Mouse (Mus musculus) neural tube, embryonic 15.5 days (tissue): Measurements from ENCODE around the gene S100a8. TPM values are rescaled to one million over a fixed set of nuclear protein-coding genes. Genes with fewer than 3 reads are reported as not detected.

Experiments used
- ATAC-seq: fragments of 200-750 bp; cut with Nextera tagmentation; 2 replicates; pipeline ENCODE4 v1.8.0; 2017; ENCODE audit warnings: mild to moderate bottlenecking, moderate TSS enrichment, moderate library complexity; ENCODE audit not compliant: low FRiP score
- H3K27ac ChIP-seq: fragments of 300-500 bp; sonication (generic); replicated peaks from 2 replicates; pipeline ENCODE4 v1.5.1; 2015; ENCODE audit warnings: mild to moderate bottlenecking, inconsistent platforms
- H3K27me3 ChIP-seq: fragments of 300-500 bp; sonication (generic); replicated peaks from 2 replicates; pipeline ENCODE4 v1.6.1; 2015; ENCODE audit warnings: inconsistent platforms
- H3K36me3 ChIP-seq: fragments of 300-500 bp; sonication (generic); 2 replicates; pipeline ENCODE4 v1.6.1; 2015; ENCODE audit warnings: inconsistent platforms
- H3K4me1 ChIP-seq: fragments of 300-500 bp; sonication (generic); 2 replicates; pipeline ENCODE4 v1.6.1; 2015; ENCODE audit warnings: inconsistent platforms
- H3K4me2 ChIP-seq: fragments of 300-500 bp; sonication (generic); 2 replicates; pipeline ENCODE4 v1.6.1; 2015; ENCODE audit warnings: inconsistent platforms, mild to moderate bottlenecking, moderate library complexity
- H3K4me3 ChIP-seq: fragments of 300-500 bp; sonication (generic); replicated peaks from 2 replicates; pipeline ENCODE4 v1.5.1; 2015; ENCODE audit warnings: mild to moderate bottlenecking, inconsistent platforms
- H3K9ac ChIP-seq: fragments of 300-500 bp; sonication (generic); replicated peaks from 2 replicates; pipeline ENCODE4 v1.6.1; 2015; ENCODE audit warnings: mild to moderate bottlenecking, inconsistent platforms
- H3K9me3 ChIP-seq: fragments of 300-500 bp; sonication (generic); replicated peaks from 2 replicates; pipeline ENCODE4 v1.6.1; 2016; ENCODE audit warnings: inconsistent platforms
- WGBS: fragments of 180-500 bp; shearing (Covaris S2); methylation state at CpG from one replicate; pipeline ENCODE4 v1.1.7; 2015; ENCODE audit warnings: mixed read lengths; 5-methylcytosine and 5-hydroxymethylcytosine counted together
- polyA plus RNA-seq: library from polyadenylated mRNA; unstranded; fragments of >200 nt; fragmentation: Nextera tagmentation; extraction: Ambion mirVana; gene quantifications from 2 replicates; pipeline ENCODE4 v1.2.1, GENCODE M21; 2015

Gene S100a8
- polyA plus RNA-seq, 1 experiment from 2014 or later: 9.2 TPM

DNA sequence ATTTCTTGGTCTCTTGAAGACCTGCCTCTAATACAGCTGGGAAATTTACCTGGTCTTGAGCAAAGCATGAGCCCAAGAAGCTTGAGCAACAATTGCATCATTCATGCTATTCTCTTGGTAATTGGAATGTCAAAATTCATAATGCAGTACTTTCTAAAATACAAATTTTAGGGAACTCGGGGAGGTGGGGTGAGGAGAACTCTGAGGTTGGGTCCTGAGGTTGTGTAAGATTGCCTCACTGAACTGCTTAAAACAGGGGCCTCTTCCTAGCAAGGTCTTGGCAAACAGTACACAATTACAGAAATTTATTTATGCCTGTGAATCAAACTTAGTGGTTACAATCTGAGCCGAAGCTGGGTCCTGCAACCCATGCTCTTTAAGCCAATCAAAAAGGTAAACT is 18.1 kb downstream of the S100a8 start:
- Histone ChIP-seq H3K9me3 (no peaks in the 10 kb centered on the region), H3K27me3 (no peaks in the 10 kb centered on the region), H3K27ac (no peak overlapping the region), H3K4me3 (no peak overlapping the region), H3K36me3 (no peaks in the 10 kb centered on the region), H3K9ac (no peak overlapping the region), H3K4me1 (no peaks in the 10 kb centered on the region), H3K4me2 (no peak overlapping the region)
- WGBS: 90% methylated on average over 2 of the region's 2 CpGs
- no peak for ATAC-seq

DNA sequence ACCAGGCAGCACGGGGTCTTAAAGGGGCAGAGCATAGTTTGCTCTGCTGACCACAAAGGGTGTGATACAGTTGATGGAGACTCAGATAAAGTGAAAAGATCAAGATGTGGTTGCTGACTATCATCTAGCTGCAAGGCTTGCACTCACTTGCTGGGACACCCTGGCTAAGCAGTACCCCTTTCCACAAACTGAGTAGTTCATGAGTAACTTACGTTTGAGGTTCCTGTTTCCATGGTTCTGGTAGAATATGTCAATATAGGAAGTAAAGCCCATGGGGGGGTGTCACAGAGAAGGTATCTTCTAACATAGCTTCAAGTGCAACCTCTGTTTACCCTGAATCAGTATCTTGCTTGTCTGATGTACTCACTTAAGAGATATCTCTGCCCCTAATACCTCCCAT is 24.7 kb downstream of the S100a8 start:
- Histone ChIP-seq H3K36me3 (no peaks in the 10 kb centered on the region), H3K27me3 (no peaks in the 10 kb centered on the region), H3K27ac (no peak overlapping the region), H3K4me1 (no peaks in the 10 kb centered on the region), H3K4me3 (no peak overlapping the region), H3K9me3 (no peaks in the 10 kb centered on the region), H3K4me2 (no peak overlapping the region), H3K9ac (no peak overlapping the region)
- 85% methylated on average over 2 of the region's 2 CpGs for WGBS
- no peak for ATAC-seq

DNA sequence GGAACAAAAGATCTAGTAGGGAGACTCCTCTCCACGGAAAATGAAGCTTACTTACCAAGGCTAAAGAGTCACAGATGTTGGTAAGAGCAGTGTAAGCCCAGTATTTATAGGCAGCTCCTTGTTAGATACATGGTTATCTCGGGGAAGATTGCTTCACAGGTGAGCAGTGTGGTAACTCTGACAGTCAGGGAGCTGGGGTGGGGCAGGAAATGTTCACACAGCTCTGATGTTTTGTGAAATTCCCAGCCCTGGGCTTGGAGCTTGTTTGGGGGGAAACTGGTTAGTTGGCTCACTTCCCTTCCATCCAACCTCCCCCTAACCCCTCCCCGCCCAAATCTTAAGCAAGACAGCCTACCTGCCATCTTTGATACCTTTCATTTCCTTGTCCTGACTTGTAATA is 26.8 kb downstream of the S100a8 start, which contains the start of gene S100a9:
TSS of gene S100a9 (minus strand) at position 109 of the 400 bp plus-strand sequence.
- ATAC-seq: no peak
- Histone ChIP-seq H3K27ac (no peak within 1 kb of the TSS), H3K27me3 (no peaks in the 10 kb centered on the region), H3K4me2 (no peak within 1 kb of the TSS), H3K4me1 (no peaks in the 10 kb centered on the region), H3K36me3 (no peaks in the 10 kb centered on the region), H3K4me3 (no peak within 1 kb of the TSS), H3K9ac (no peak within 1 kb of the TSS), H3K9me3 (no peaks in the 10 kb centered on the region)
- 77% methylated on average over 3 of the region's 3 CpGs for WGBS

DNA sequence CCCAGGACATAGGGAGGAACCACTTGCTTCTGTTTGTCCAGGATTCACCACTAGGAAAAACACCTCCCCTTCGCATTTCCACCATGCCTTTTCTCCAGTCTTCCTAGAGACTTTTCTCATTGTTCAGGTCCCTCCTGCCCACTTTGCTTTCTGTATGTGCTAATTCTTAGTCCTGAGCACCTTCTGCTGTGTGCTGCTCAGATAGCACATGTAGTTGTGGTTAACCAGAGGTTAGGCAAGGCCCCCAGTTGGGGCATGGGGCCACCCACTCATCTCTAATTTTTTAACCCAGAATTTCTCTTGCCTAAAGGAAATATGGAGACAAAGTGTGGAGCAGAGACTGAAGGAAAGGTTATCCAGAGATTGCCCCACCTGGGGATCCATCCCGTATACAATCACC is 33.5 kb downstream of the S100a8 start:
- Histone ChIP-seq H3K27ac (no peak overlapping the region), H3K4me2 (no peak overlapping the region), H3K36me3 (no peaks in the 10 kb centered on the region), H3K4me1 (no peaks in the 10 kb centered on the region), H3K27me3 (no peaks in the 10 kb centered on the region), H3K4me3 (no peak overlapping the region), H3K9ac (no peak overlapping the region), H3K9me3 (no peaks in the 10 kb centered on the region; the same call in 1 of the 2 replicates)
- no peak for ATAC-seq
- 84% methylated on average over 2 of the region's 2 CpGs for WGBS

DNA sequence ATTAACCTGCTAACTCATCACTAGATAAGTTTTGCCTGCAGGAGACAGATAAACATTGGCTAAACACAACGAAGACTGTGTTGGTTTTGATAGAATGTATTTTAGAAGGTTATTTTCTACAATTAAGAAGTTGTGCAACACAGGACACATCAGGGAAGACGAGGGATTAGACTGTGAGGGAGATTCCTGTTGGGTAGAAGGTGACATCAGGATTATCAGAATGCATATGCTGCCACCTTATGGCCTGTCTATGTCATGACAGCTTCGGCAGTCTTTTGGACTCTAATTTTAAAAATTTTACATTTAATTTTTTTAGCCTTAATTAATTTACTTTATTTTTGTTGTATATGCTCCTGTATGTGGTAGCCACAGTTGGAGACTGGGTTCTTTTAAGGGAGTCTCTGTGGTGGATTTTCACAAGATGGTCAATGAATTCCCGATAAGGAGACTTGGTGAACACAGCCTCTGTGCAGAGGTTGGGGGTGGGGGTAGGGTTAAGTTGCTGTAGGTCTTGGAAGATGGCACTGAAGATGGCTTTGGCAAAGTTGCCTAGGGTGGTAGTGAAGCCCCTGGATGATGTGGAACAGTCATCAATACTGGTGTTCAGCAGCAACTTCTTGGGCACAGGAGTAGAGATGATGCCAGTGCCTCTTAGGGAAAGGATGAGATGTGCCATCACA is 39.9 kb downstream of the S100a8 start:
- Histone ChIP-seq H3K4me2 (no peak overlapping the region), H3K27ac (no peak overlapping the region), H3K9me3 (no peaks in the 10 kb centered on the region; the same call in 1 of the 2 replicates), H3K4me3 (no peak overlapping the region), H3K9ac (no peak overlapping the region), H3K27me3 (no peaks in the 10 kb centered on the region), H3K36me3 (no peaks in the 10 kb centered on the region), H3K4me1 (no peaks in the 10 kb centered on the region)
- WGBS: 22% methylated on average over 4 of the region's 4 CpGs
- ATAC-seq: peak; percentile 57; the same call in 1 of the 2 replicates

DNA sequence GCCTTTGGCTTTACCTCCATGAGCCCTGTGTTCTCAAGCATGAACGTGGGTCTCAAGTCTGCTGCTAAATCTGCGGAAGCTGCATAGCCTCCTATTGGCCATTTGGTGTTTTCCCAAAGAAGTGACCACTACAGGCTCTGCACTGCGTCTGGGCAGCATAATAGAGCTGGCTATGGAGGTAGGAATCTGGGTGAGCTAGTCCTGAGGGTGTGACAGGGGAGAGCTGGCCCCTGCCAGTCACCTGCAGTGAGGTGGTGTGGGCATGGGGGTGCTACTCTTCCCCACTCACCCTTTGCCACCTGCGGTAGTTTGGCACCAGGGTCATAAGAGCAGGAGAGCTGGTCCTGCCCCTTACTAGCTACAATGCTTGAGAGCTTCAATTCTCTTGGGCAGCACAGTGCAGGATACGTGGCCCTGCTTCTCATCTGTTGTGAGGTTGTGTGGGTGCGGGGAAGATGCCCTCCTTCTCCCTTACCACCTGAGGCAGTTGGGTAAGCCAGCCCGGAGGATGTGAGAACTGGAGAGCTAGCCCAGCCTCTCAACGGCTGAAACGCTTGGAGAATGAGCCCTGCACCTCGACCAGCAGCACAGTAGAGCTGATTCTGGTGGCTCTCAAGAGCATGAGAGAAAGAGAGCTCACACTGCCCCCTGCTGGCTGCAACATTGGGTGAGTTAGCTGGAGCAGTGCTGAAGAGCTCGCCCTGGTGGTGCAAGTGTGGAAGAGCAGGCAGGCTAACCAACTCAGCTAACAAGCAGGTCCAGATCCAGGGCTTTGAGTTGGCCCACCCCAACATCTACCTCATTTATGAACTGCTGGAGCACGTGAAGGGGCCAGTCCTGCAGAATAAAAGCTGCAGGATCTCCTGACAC is 41.0 kb downstream of the S100a8 start:
- WGBS: 46% methylated on average over 12 of the region's 12 CpGs
- Histone ChIP-seq H3K4me3 (no peak overlapping the region), H3K4me2 (no peak overlapping the region), H3K9me3 (no peaks in the 10 kb centered on the region; the same call in 1 of the 2 replicates), H3K27ac (no peak overlapping the region), H3K27me3 (no peaks in the 10 kb centered on the region), H3K4me1 (no peaks in the 10 kb centered on the region), H3K9ac (no peak overlapping the region), H3K36me3 (no peaks in the 10 kb centered on the region)
- no peak for ATAC-seq

Other genes with a start within 250 kb of the S100a8 start
- gene Ints3, start 235.4 kb upstream of the S100a8 start, polyA plus RNA-seq: 29.8 and 31.5 TPM in 2 replicates
- gene Npr1, start 203.1 kb upstream of the S100a8 start, polyA plus RNA-seq: 3.1 and 4.4 TPM in 2 replicates
- 218 and 229 TPM in 2 replicates for gene Ilf2, start 192.9 kb upstream of the S100a8 start, polyA plus RNA-seq
- 97.8 and 98.7 TPM in 2 replicates for gene Snapin, start 177.9 kb upstream of the S100a8 start, polyA plus RNA-seq
- 169 TPM in 2 replicates for gene Chtop, start 159.5 kb upstream of the S100a8 start, polyA plus RNA-seq
- 23.5 and 29.1 TPM in 2 replicates for gene S100a1, start 154.6 kb upstream of the S100a8 start, polyA plus RNA-seq
- 11.7 and 16.8 TPM in 2 replicates for gene S100a13, start 154.5 kb upstream of the S100a8 start, polyA plus RNA-seq
- gene S100a14, start 142.1 kb upstream of the S100a8 start, polyA plus RNA-seq: 0.87 and 13.5 TPM in 2 replicates
- 44.0 and 69.4 TPM in 2 replicates for gene S100a16, start 131.7 kb upstream of the S100a8 start, polyA plus RNA-seq
- 1.1 and 4.3 TPM in 2 replicates for gene S100a3, start 108.4 kb upstream of the S100a8 start, polyA plus RNA-seq
- not detected in 2 replicates for gene S100a2, start 78.7 kb upstream of the S100a8 start, polyA plus RNA-seq
- gene Gm42674, start 67.1 kb upstream of the S100a8 start, polyA plus RNA-seq: not detected in 2 replicates
- 1.2 and 10.7 TPM in 2 replicates for gene S100a4, start 65.2 kb upstream of the S100a8 start, polyA plus RNA-seq
- gene S100a5, start 60.5 kb upstream of the S100a8 start, polyA plus RNA-seq: not detected in 2 replicates
- 43.6 and 90.4 TPM in 2 replicates for gene S100a6, start 56.1 kb upstream of the S100a8 start, polyA plus RNA-seq
- not detected in 2 replicates for gene S100a7a, start 15.0 kb upstream of the S100a8 start, polyA plus RNA-seq
- 6.2 and 12.6 TPM in 2 replicates for gene S100a9, start 26.7 kb downstream of the S100a8 start, polyA plus RNA-seq
- not detected in 2 replicates for gene Pglyrp4, start 57.9 kb downstream of the S100a8 start, polyA plus RNA-seq
- not detected in 2 replicates for gene Gm5849, start 108.9 kb downstream of the S100a8 start, polyA plus RNA-seq